8 mouse cellular contexts compared by ENCODE assay signal in genomic region chr14:46388636-46389035, GRCm38 (mm10). TPM values are rescaled to one million over a fixed set of nuclear protein-coding genes. Genes with fewer than 3 reads are reported as not detected.
DNase-seq lines count a peak whose midpoint lies in the region; ATAC-seq lines count a peak whose summit lies in the region.

No protein-coding gene starts in this region.

- ATAC-seq in forebrain, embryonic 14.5 days = no peak
- no peak for ATAC-seq in hindbrain, embryonic 15.5 days (ENCODE audit: low FRiP score, low read depth)
- ATAC-seq in liver, embryonic 11.5 days (replicated peaks; ENCODE audit: low FRiP score) = 0 out of 2 replicates have a peak, but pooled peaks have one; percentile 25
- ATAC-seq in neural tube, embryonic 11.5 days (ENCODE audit: insufficient read depth, low FRiP score, low TSS enrichment) = no peak

- WGBS in forebrain, embryonic 14.5 days = under 1% methylated on average over 27 of the region's 27 CpGs
- 2% methylated on average over 27 of the region's 27 CpGs for WGBS in hindbrain, embryonic 15.5 days
- 1% methylated on average over 27 of the region's 27 CpGs for WGBS in liver, embryonic 11.5 days
- WGBS in neural tube, embryonic 11.5 days = under 1% methylated on average over 27 of the region's 27 CpGs

- peak; percentile 73 for DNase-seq in embryo, embryonic 10.5 days (ENCODE audit: low spot score)
- DNase-seq in forebrain, embryonic 14.5 days (ENCODE audit: low spot score) = no peak
- DNase-seq in liver, embryonic 11.5 days (ENCODE audit: low spot score) = peak; percentile 58
- DNase-seq in neural tube, embryonic 11.5 days (ENCODE audit: low spot score) = peak; percentile 70
- DNase-seq in right cerebral cortex, postnatal 25 days = no peak
- DNase-seq in layer of hippocampus, postnatal 14 days (ENCODE audit: low spot score in 2 of 2) = no peak
- DNase-seq in layer of hippocampus, adult 8-10 months (ENCODE audit: low spot score in 2 of 2) = no peak

- peaks cover 12% of the 10 kb centered on the region for H3K4me1 ChIP-seq in forebrain, embryonic 14.5 days (ENCODE audit: control insufficient read depth, insufficient read depth, low read length)
- H3K4me1 ChIP-seq in hindbrain, embryonic 15.5 days (replicated peaks) = peaks cover 51% of the 10 kb centered on the region
- H3K4me1 ChIP-seq in liver, embryonic 11.5 days (replicated peaks; ENCODE audit: control insufficient read depth, insufficient read depth, low read length) = peaks cover 14% of the 10 kb centered on the region
- H3K4me1 ChIP-seq in neural tube, embryonic 11.5 days (ENCODE audit: control insufficient read depth, insufficient read depth, low read length) = peaks cover 8% of the 10 kb centered on the region

- no peak overlapping the region for H3K9ac ChIP-seq in forebrain, embryonic 14.5 days (ENCODE audit: low read length)
- H3K9ac ChIP-seq in hindbrain, embryonic 15.5 days = no peak overlapping the region
- no peak overlapping the region for H3K9ac ChIP-seq in liver, embryonic 11.5 days (ENCODE audit: low read depth, low read length)
- H3K9ac ChIP-seq in neural tube, embryonic 11.5 days (ENCODE audit: low read length) = no peak overlapping the region

- peaks cover 78% of the 10 kb centered on the region for H3K27me3 ChIP-seq in forebrain, embryonic 14.5 days (replicated peaks; ENCODE audit: control insufficient read depth, insufficient read depth, low read length)
- H3K27me3 ChIP-seq in hindbrain, embryonic 15.5 days = peaks cover 68% of the 10 kb centered on the region
- peaks cover 87% of the 10 kb centered on the region for H3K27me3 ChIP-seq in liver, embryonic 11.5 days (replicated peaks; ENCODE audit: control insufficient read depth, insufficient read depth, low read length)
- H3K27me3 ChIP-seq in neural tube, embryonic 11.5 days (ENCODE audit: control insufficient read depth, insufficient read depth, low read length) = peaks cover 50% of the 10 kb centered on the region

- peak overlapping the region; percentile 80 for H3K4me2 ChIP-seq in forebrain, embryonic 14.5 days (ENCODE audit: low read length)
- peak overlapping the region; percentile 90 for H3K4me2 ChIP-seq in hindbrain, embryonic 15.5 days
- H3K4me2 ChIP-seq in liver, embryonic 11.5 days = peak overlapping the region; percentile 83
- peak overlapping the region; percentile 79 for H3K4me2 ChIP-seq in neural tube, embryonic 11.5 days (ENCODE audit: low read depth)

- H3K9me3 ChIP-seq in forebrain, embryonic 14.5 days (replicated peaks; ENCODE audit: control insufficient read depth, low read length) = no peaks in the 10 kb centered on the region
- H3K9me3 ChIP-seq in hindbrain, embryonic 15.5 days = no peaks in the 10 kb centered on the region
- no peaks in the 10 kb centered on the region for H3K9me3 ChIP-seq in liver, embryonic 11.5 days (ENCODE audit: control insufficient read depth, low read length)
- no peaks in the 10 kb centered on the region for H3K9me3 ChIP-seq in neural tube, embryonic 11.5 days (ENCODE audit: control insufficient read depth, low read length)

- peak overlapping the region; percentile 42 for H3K4me3 ChIP-seq in forebrain, embryonic 14.5 days (ENCODE audit: low read depth, low read length)
- H3K4me3 ChIP-seq in hindbrain, embryonic 15.5 days = peak overlapping the region; percentile 63
- H3K4me3 ChIP-seq in liver, embryonic 11.5 days (ENCODE audit: low read depth, low read length) = peak overlapping the region; percentile 58
- peak overlapping the region; percentile 55 for H3K4me3 ChIP-seq in neural tube, embryonic 11.5 days (ENCODE audit: low read depth, low read length)

- no peaks in the 10 kb centered on the region for H3K36me3 ChIP-seq in forebrain, embryonic 14.5 days (ENCODE audit: control insufficient read depth, insufficient read depth, low read length)
- H3K36me3 ChIP-seq in hindbrain, embryonic 15.5 days = no peaks in the 10 kb centered on the region
- H3K36me3 ChIP-seq in liver, embryonic 11.5 days (ENCODE audit: control insufficient read depth, insufficient read depth, low read length) = no peaks in the 10 kb centered on the region
- no peaks in the 10 kb centered on the region for H3K36me3 ChIP-seq in neural tube, embryonic 11.5 days (ENCODE audit: control insufficient read depth, insufficient read depth, low read length)

- H3K27ac ChIP-seq in forebrain, embryonic 14.5 days (ENCODE audit: low read depth, low read length) = no peak overlapping the region
- no peak overlapping the region for H3K27ac ChIP-seq in hindbrain, embryonic 15.5 days (replicated peaks)
- H3K27ac ChIP-seq in liver, embryonic 11.5 days (ENCODE audit: low read depth, low read length) = no peak overlapping the region
- no peak overlapping the region for H3K27ac ChIP-seq in neural tube, embryonic 11.5 days (ENCODE audit: low read depth, low read length)

RNA-seq across cellular contexts. Expression of gene Bmp4, which starts 1.8 kb away (rescaled TPM):
- 1.2 and 1.7 TPM in 2 replicates for polyA plus RNA-seq in forebrain, embryonic 14.5 days (2014; fragmentation: Nextera tagmentation; extraction: Ambion mirVana)
- polyA plus RNA-seq in hindbrain, embryonic 15.5 days (2015; fragmentation: Nextera tagmentation; extraction: Ambion mirVana) = 6.6 and 7.4 TPM in 2 replicates
- polyA plus RNA-seq in liver, embryonic 11.5 days (2014; fragmentation: Nextera tagmentation; extraction: Ambion mirVana) = 6.9 and 10.3 TPM in 2 replicates
- 21.2 and 22.5 TPM in 2 replicates for polyA plus RNA-seq in neural tube, embryonic 11.5 days (2014; fragmentation: Nextera tagmentation; extraction: Ambion mirVana)
- 10 to 100 TPM in 1 of 2 experiments, 1 to 10 TPM in 1; 7.3 to 12.3 TPM for total RNA-seq in layer of hippocampus, postnatal 14 days (2021)
- 1 to 10 TPM; 2.9 to 4.2 (median 3.6) TPM for total RNA-seq in layer of hippocampus, adult 8-10 months (2022)

RNA-seq across cellular contexts. Expression of gene Gm15217, which starts 9.4 kb away (rescaled TPM):
- polyA plus RNA-seq in forebrain, embryonic 14.5 days (2014; fragmentation: Nextera tagmentation; extraction: Ambion mirVana) = not detected in 2 replicates
- not detected in 2 replicates for polyA plus RNA-seq in hindbrain, embryonic 15.5 days (2015; fragmentation: Nextera tagmentation; extraction: Ambion mirVana)
- polyA plus RNA-seq in liver, embryonic 11.5 days (2014; fragmentation: Nextera tagmentation; extraction: Ambion mirVana) = 0.26 TPM in 1 of 2 replicates, not detected in the other
- polyA plus RNA-seq in neural tube, embryonic 11.5 days (2014; fragmentation: Nextera tagmentation; extraction: Ambion mirVana) = not detected in 2 replicates
- total RNA-seq in layer of hippocampus, postnatal 14 days (2021) = not detected
- total RNA-seq in layer of hippocampus, adult 8-10 months (2022) = not detected

Comparison
In these comparisons a context has a peak if more than half of its experiments do, and no peak if none do; other contexts are left out.
1. DNase-seq: peak in embryo, embryonic 10.5 days (single experiment), liver, embryonic 11.5 days (single experiment) and neural tube, embryonic 11.5 days (single experiment); none in forebrain, embryonic 14.5 days (single experiment), right cerebral cortex, postnatal 25 days (single experiment), layer of hippocampus, postnatal 14 days (0 of 2) and layer of hippocampus, adult 8-10 months (0 of 2).
2. Peak in every context shown above with its lines, with median percentiles within 50 percentile points of each other: H3K4me2 ChIP-seq and H3K4me3 ChIP-seq.